Mouse (Mus musculus): Measurements from ENCODE around the gene Ltbp1.

The Ltbp1 gene

GRCm38 (mm10) chr17:75244148-75244547 lies 238.8 kb downstream of the Ltbp1 start:
- no peak for DNase-seq

- no peak for DNase-seq
These were observed 239.7 kb downstream of the Ltbp1 start for GRCm38 (mm10) chr17:75245085-75245484.

GRCm38 (mm10) chr17:75248632-75249031 lies 243.3 kb downstream of the Ltbp1 start:
- DNase-seq = no peak

GRCm38 (mm10) chr17:75250571-75250970 lies 245.2 kb downstream of the Ltbp1 start:
- DNase-seq = no peak

GRCm38 (mm10) chr17:75251094-75251493 lies 245.7 kb downstream of the Ltbp1 start:
- DNase-seq = no peak

- DNase-seq = no peak
These were observed 247.2 kb downstream of the Ltbp1 start for GRCm38 (mm10) chr17:75252540-75252939.

GRCm38 (mm10) chr17:75254909-75255308 lies 249.5 kb downstream of the Ltbp1 start:
- DNase-seq = no peak

- no peak for DNase-seq
These were observed 250.6 kb downstream of the Ltbp1 start for GRCm38 (mm10) chr17:75255967-75256366.

GRCm38 (mm10) chr17:75258427-75258826 lies 253.1 kb downstream of the Ltbp1 start:
- no peak for DNase-seq

- DNase-seq = no peak
These were observed 258.1 kb downstream of the Ltbp1 start for GRCm38 (mm10) chr17:75263336-75263990.

GRCm38 (mm10) chr17:75268506-75268905 lies 263.1 kb downstream of the Ltbp1 start:
- DNase-seq = no peak

GRCm38 (mm10) chr17:75272446-75272845 lies 267.1 kb downstream of the Ltbp1 start:
- DNase-seq = no peak

GRCm38 (mm10) chr17:75273272-75273671 lies 267.9 kb downstream of the Ltbp1 start:
- DNase-seq = no peak

- DNase-seq = no peak
These were observed 269.9 kb downstream of the Ltbp1 start for GRCm38 (mm10) chr17:75275302-75275701.

GRCm38 (mm10) chr17:75278106-75278505 lies 272.7 kb downstream of the Ltbp1 start:
- no peak for DNase-seq

GRCm38 (mm10) chr17:75278561-75278960 lies 273.2 kb downstream of the Ltbp1 start:
- no peak for DNase-seq

- DNase-seq = no peak
These were observed 276.0 kb downstream of the Ltbp1 start for GRCm38 (mm10) chr17:75281345-75281744.

GRCm38 (mm10) chr17:75284876-75285708 lies 279.7 kb downstream of the Ltbp1 start:
- DNase-seq = no peak

GRCm38 (mm10) chr17:75292986-75293385 lies 287.6 kb downstream of the Ltbp1 start:
- DNase-seq = no peak

GRCm38 (mm10) chr17:75293725-75294124 lies 288.4 kb downstream of the Ltbp1 start:
- no peak for DNase-seq

- no peak for DNase-seq
These were observed 295.5 kb downstream of the Ltbp1 start for GRCm38 (mm10) chr17:75300908-75301307.

- no peak for DNase-seq
These were observed 299.5 kb downstream of the Ltbp1 start for GRCm38 (mm10) chr17:75304807-75305420.

GRCm38 (mm10) chr17:75305714-75306113 lies 300.3 kb downstream of the Ltbp1 start:
- no peak for DNase-seq
